Mouse (Mus musculus): ENCODE results near the gene Hrasls5.

- TF ChIP-seq CTCF (IDR thresholded peaks at IDR 0.05; ENCODE audit: control insufficient read depth, insufficient read depth, low read length) (peak; percentile 30; the same call in 1 of the 2 replicates), POLR2A (IDR thresholded peaks at IDR 0.05; ENCODE audit: borderline replicate concordance, control insufficient read depth, low read depth, low read length) (no peak)
These were observed 16.8 kb upstream of the Hrasls5 start for GRCm38 (mm10) chr19:7595534-7595933.

All from bone marrow, adult 2 months (tissue).